Mouse (Mus musculus) limb, embryonic 15.5 days (tissue): Measurements from ENCODE around the gene Scarb1. TPM values are rescaled to one million over a fixed set of nuclear protein-coding genes. Genes with fewer than 3 reads are reported as not detected.
A peak's percentile ranks its signal among the peaks of the same experiment; 100 is the strongest.

Source experiments
- ATAC-seq: fragments of 200-750 bp; cut with Nextera tagmentation; 2 replicates; pipeline ENCODE4 v1.8.0; 2017; ENCODE audit warnings: low read depth, moderate TSS enrichment; ENCODE audit not compliant: insufficient number of reproducible peaks, low FRiP score, low TSS enrichment
- H3K27ac ChIP-seq: fragments of 300-500 bp; sonication (generic); 2 replicates; pipeline ENCODE4 v1.5.1; 2015; ENCODE audit warnings: moderate library complexity, mild to moderate bottlenecking, inconsistent platforms
- H3K27me3 ChIP-seq: fragments of 300-500 bp; sonication (generic); 2 replicates; pipeline ENCODE4 v1.6.1; 2015; ENCODE audit warnings: inconsistent platforms
- H3K36me3 ChIP-seq: fragments of 300-500 bp; sonication (generic); 2 replicates; pipeline ENCODE4 v1.6.1; 2015; ENCODE audit warnings: inconsistent platforms
- H3K4me1 ChIP-seq: fragments of 300-500 bp; sonication (generic); 2 replicates; pipeline ENCODE4 v1.6.1; 2015; ENCODE audit warnings: inconsistent platforms
- H3K4me2 ChIP-seq: fragments of 300-500 bp; sonication (generic); 2 replicates; pipeline ENCODE4 v1.6.1; 2015; ENCODE audit warnings: mild to moderate bottlenecking, inconsistent platforms
- H3K4me3 ChIP-seq: fragments of 300-500 bp; sonication (generic); 2 replicates; pipeline ENCODE4 v1.5.1; 2015; ENCODE audit warnings: mild to moderate bottlenecking, inconsistent platforms
- H3K9ac ChIP-seq: fragments of 300-500 bp; sonication (generic); 2 replicates; pipeline ENCODE4 v1.6.1; 2015; ENCODE audit warnings: inconsistent platforms
- H3K9me3 ChIP-seq: fragments of 300-500 bp; sonication (generic); 2 replicates; pipeline ENCODE4 v1.6.1; 2016; ENCODE audit warnings: inconsistent platforms
- WGBS: fragments of 180-500 bp; shearing (Covaris S2); methylation state at CpG from one replicate; pipeline ENCODE4 v1.1.7; 2015; 5-methylcytosine and 5-hydroxymethylcytosine counted together
- polyA plus RNA-seq: library from polyadenylated mRNA; unstranded; fragments of >200 nt; fragmentation: Nextera tagmentation; extraction: Ambion mirVana; gene quantifications from 2 replicates; pipeline ENCODE4 v1.2.1, GENCODE M21; 2015

Gene Scarb1
- polyA plus RNA-seq, 1 experiment from 2014 or later: 57.2 TPM

DNA sequence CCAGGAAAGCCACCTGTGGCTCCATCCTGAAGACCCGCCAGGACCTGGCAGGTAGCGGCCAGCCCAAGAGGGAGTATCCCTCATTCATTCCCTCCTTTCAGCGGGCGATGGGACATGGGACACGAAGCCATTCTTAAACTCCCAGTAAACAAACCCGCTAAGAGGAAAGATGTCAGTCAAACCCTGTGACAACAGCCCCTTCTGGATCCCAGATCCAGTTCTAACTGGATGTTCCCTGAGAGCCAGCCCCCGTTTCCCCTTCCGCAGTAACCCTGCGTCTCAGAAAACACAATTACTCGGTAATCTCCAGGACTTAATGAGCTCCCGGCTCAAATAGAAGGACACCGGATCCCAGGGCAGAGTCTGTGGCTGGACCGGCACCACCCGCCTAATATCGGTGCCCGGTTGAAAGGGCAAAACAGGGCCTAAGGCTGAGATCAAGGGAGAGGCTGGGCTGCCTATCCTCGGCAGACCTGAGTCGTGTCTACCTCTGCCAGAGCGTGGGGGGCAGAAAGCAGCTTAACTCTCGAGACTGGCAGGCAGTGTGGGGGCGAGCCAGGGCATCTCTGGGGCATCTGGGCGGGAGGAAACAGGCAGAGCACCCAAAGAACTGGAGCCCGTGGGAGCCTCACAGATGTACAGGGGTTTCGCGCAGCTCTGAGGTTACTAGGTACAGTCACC, 903 bp downstream of the Scarb1 start:
- Histone ChIP-seq H3K36me3 (no peaks in the 10 kb centered on the region), H3K4me2 (peak overlapping the region; percentile 94), H3K27me3 (no peaks in the 10 kb centered on the region), H3K9me3 (no peaks in the 10 kb centered on the region), H3K27ac (peak overlapping the region; percentile 51), H3K4me3 (peak overlapping the region; percentile 74), H3K9ac (peak overlapping the region; percentile 50), H3K4me1 (peaks cover 23% of the 10 kb centered on the region)
- ATAC-seq: 0 out of 2 replicates have a peak, but pooled peaks have one; percentile 1
- 3% methylated on average over 25 of the region's 25 CpGs for WGBS

DNA sequence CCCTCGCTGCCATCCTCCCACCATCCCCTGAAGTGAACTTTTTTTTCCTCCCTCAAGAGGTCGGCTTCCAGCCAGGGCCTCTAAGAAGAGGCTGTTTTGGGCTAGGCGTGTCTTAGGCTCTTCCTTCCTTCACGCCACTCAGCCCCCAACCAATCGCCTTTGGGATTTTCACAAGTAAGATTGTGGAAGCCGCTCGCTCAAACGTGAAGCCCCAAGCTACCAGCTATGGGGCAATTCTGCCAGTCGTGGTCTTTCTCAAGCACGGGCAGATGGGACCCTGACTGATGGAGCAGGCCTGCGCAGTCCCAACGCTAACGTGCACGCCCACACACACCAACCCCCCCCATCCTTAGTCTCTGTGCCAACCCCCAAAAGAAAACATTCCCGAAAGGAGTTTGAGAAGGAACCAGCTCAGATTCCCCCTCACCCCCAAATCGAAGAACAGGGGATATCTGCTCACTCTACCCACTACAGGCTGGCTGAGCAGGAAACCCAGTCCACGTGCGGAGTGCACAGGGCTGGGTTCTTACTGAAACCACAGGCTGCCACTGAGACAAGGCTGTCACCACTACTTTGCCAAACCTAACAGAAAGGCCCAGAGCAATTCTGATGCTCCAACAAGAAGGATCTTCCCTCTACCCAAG, 1.7 kb downstream of the Scarb1 start:
- H3K4me1 ChIP-seq: peaks cover 23% of the 10 kb centered on the region
- peak overlapping the region; percentile 94 for H3K4me2 ChIP-seq
- H3K9ac ChIP-seq: peak overlapping the region; percentile 50; the same call in 1 of the 2 replicates
- ATAC-seq: no peak
- H3K36me3 ChIP-seq: no peaks in the 10 kb centered on the region
- no peaks in the 10 kb centered on the region for H3K27me3 ChIP-seq
- H3K27ac ChIP-seq: peak overlapping the region; percentile 51
- H3K9me3 ChIP-seq: no peaks in the 10 kb centered on the region
- WGBS: 12% methylated on average over 18 of the region's 18 CpGs
- H3K4me3 ChIP-seq: peak overlapping the region; percentile 74

DNA sequence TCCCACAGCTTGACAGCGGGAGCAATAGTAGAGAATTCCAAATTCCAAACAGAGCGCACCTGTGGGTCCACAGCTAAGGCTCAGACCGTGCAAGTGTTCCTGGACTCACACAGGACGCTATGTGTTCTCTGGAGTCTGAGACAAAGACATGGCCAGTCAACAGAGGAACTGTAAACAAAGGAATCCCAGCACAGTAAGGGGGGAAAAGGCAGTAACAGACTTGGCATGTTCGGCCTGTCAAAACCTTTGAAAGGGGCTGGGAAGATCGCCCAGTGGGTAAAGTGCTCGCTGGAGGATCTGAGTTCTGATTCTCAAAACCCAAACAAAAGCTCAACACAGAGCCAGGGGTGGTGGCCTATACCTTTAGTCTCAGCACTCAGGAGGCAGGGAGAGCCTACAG, 3.4 kb downstream of the Scarb1 start:
- H3K27me3 ChIP-seq: no peaks in the 10 kb centered on the region
- H3K27ac ChIP-seq: no peak overlapping the region
- H3K4me2 ChIP-seq: no peak overlapping the region
- H3K9ac ChIP-seq: no peak overlapping the region
- no peaks in the 10 kb centered on the region for H3K36me3 ChIP-seq
- peaks cover 30% of the 10 kb centered on the region for H3K4me1 ChIP-seq
- H3K4me3 ChIP-seq: no peak overlapping the region
- no peaks in the 10 kb centered on the region for H3K9me3 ChIP-seq
- WGBS: 88% methylated on average over 7 of the region's 7 CpGs
- ATAC-seq: no peak

DNA sequence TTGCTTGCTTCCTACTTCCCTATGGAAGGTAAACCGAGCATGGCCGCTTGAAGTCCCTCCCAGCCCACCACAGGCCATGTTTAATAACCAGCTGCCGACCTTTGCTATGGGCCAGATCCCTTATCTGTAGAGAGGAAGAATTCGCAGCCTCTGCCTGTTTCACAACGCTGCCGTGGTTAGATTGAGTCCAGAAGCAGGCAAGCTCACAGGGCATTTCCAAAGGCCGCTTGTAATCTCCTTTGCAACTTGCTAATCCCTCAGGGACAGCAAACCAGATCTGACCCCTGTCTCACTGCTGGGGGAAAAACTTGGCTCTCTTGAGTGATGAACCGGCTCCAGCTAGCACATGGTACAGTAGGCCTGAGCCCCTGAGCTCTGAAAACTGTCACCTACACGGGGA, 3.9 kb downstream of the Scarb1 start:
- Histone ChIP-seq H3K9me3 (no peaks in the 10 kb centered on the region), H3K4me3 (no peak overlapping the region), H3K36me3 (no peaks in the 10 kb centered on the region), H3K4me2 (no peak overlapping the region), H3K9ac (no peak overlapping the region), H3K4me1 (peaks cover 34% of the 10 kb centered on the region), H3K27me3 (no peaks in the 10 kb centered on the region), H3K27ac (no peak overlapping the region)
- 48% methylated on average over 9 of the region's 9 CpGs for WGBS
- no peak for ATAC-seq

DNA sequence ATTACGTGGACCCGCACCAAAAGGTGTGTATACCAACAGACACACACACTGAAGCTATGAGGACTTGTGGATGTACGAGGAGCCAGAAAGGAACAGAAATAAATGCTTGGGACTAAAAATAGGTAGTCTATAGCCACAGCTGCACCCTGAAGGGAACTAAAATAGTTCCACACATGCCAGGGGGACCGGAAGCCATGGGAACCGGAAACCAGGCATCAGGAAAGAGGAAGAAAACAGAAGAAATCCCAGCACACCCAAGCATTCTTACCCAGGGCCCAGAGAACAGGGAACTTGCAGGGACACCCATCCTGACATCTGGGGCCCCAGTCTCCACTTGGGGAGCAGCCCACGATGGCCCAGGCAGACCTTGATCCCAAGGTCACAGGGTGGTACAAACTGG, 7.9 kb downstream of the Scarb1 start:
- Histone ChIP-seq H3K27me3 (no peaks in the 10 kb centered on the region), H3K4me2 (no peak overlapping the region), H3K4me1 (peaks cover 16% of the 10 kb centered on the region; the same call in 1 of the 2 replicates), H3K9me3 (no peaks in the 10 kb centered on the region), H3K27ac (peak overlapping the region; percentile 33), H3K4me3 (no peak overlapping the region), H3K36me3 (no peaks in the 10 kb centered on the region), H3K9ac (no peak overlapping the region)
- 74% methylated on average over 6 of the region's 6 CpGs for whole genome bisulfite sequencing
- no peak for ATAC-seq

DNA sequence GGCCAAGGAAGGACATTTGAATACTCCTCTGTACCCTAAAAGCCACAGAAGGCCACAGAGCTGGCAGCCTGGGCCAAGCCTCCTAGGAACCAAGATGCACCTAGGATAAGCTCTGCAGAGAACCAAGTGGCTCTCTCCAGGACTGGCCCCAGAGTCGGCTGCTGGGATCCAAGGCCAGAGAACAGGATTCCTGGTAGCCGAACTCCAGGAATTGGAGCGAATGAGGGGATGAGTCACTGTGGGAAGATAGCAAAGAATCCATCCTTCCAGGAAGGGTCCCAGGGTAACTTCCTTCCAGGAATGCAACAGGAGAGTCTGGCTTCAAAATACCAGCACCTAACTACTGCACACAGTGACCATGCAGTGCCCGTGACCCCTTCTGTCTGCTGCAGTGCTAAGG, 8.6 kb downstream of the Scarb1 start:
- Histone ChIP-seq H3K27me3 (no peaks in the 10 kb centered on the region), H3K4me3 (no peak overlapping the region), H3K4me2 (no peak overlapping the region), H3K27ac (no peak overlapping the region; the same call in 1 of the 2 replicates), H3K9ac (no peak overlapping the region), H3K4me1 (peaks cover 20% of the 10 kb centered on the region; the same call in 1 of the 2 replicates), H3K9me3 (no peaks in the 10 kb centered on the region), H3K36me3 (no peaks in the 10 kb centered on the region)
- 81% methylated on average over 4 of the region's 4 CpGs for WGBS
- no peak for ATAC-seq

DNA sequence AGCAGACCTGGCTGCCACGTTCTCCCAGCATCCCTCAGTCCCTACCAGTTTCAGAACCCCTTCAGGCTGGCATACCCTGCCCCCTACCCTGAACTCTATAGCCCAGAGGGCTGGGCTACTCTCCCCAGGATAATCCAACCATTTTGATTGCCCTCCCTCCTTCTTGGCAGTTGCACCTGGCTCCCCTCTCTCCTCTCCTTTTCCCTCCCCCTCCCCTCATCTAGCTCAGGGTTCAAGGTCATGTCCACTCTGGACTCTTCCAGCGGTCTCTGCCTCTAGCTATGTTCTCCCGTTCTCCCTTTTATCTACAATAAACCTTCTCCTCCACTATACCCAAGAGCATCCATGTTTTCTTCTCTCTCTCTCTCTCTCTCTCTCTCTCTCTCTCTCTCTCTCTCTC, 9.1 kb downstream of the Scarb1 start:
- 52% methylated on average over 3 of the region's 3 CpGs for WGBS
- Histone ChIP-seq H3K9ac (no peak overlapping the region), H3K27ac (no peak overlapping the region), H3K4me2 (no peak overlapping the region), H3K4me3 (no peak overlapping the region), H3K36me3 (no peaks in the 10 kb centered on the region), H3K27me3 (no peaks in the 10 kb centered on the region), H3K9me3 (no peaks in the 10 kb centered on the region), H3K4me1 (peaks cover 20% of the 10 kb centered on the region; the same call in 1 of the 2 replicates)
- ATAC-seq: no peak

DNA sequence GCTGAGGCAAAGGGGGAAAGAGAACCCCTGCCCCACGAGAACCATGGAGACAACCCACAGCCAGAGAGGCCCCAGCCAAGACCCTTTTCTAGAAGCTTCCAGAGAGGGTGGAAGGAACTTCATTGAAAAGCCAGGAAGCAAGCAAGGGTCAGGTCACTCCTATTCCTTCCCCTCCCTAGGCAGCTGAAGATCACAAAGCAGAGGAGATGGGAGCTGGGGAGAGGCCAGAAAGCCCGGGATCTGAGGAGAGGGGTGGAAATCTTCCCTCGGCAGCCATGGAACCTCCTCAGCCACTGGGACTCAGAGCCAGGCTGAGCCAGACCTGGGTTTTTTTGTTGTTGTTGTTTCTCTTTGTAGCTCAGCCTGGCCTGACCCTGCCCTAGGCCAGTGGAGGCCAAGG, 9.8 kb downstream of the Scarb1 start:
- Histone ChIP-seq H3K4me1 (peaks cover 24% of the 10 kb centered on the region), H3K9me3 (no peaks in the 10 kb centered on the region), H3K27ac (peak overlapping the region; percentile 43; the same call in 1 of the 2 replicates), H3K4me2 (no peak overlapping the region), H3K36me3 (no peaks in the 10 kb centered on the region), H3K4me3 (no peak overlapping the region), H3K9ac (no peak overlapping the region), H3K27me3 (no peaks in the 10 kb centered on the region)
- no peak for ATAC-seq
- 38% methylated on average over 3 of the region's 3 CpGs for WGBS

DNA sequence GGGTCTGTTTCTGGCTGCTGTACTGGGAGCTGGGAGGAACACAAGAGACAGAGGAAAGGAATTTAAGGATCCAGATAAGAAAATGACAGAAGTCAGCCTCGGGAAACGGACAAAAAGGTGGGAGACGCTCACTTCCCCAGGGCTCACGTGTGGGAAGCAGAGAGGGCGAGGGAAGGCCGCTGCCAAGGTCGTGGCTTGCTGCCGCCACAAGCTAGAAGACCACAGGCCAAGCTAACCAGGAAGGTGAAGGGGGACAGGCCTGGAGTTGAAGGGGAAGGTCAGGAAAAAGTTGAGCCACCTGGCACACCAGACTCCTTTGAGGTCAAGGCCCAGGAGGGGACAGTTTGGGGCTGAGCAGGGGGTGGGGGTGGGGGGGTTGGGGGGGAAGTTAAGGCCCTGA, 10.2 kb downstream of the Scarb1 start:
- no peak overlapping the region for H3K4me2 ChIP-seq
- H3K27me3 ChIP-seq: no peaks in the 10 kb centered on the region
- H3K9ac ChIP-seq: no peak overlapping the region
- H3K36me3 ChIP-seq: no peaks in the 10 kb centered on the region
- no peaks in the 10 kb centered on the region for H3K9me3 ChIP-seq
- 75% methylated on average over 8 of the region's 8 CpGs for WGBS
- peaks cover 27% of the 10 kb centered on the region for H3K4me1 ChIP-seq
- H3K27ac ChIP-seq: no peak overlapping the region
- H3K4me3 ChIP-seq: no peak overlapping the region
- no peak for ATAC-seq

DNA sequence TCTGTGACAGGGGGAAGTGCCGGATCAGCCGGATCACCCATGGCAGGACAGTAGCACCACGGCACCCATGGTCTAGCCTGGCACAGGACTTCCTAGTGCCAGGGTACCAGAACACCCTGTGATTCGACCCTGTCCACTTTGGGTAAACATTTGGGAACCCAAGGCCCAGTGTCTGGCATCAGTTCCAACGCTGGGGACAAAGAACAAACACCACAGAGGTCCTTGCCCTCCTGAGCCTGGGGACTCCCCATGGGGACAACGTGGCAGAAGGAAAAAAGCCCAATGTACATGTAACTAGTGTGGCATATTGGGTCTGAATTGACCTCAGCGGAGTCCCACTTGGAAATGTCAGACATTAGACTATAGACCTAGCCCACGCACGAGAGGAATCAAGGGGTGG, 10.7 kb downstream of the Scarb1 start:
- Histone ChIP-seq H3K27ac (no peak overlapping the region), H3K4me2 (no peak overlapping the region), H3K36me3 (no peaks in the 10 kb centered on the region), H3K4me1 (peaks cover 27% of the 10 kb centered on the region), H3K27me3 (no peaks in the 10 kb centered on the region), H3K9me3 (no peaks in the 10 kb centered on the region), H3K9ac (no peak overlapping the region), H3K4me3 (no peak overlapping the region)
- no peak for ATAC-seq
- 83% methylated on average over 9 of the region's 9 CpGs for WGBS

DNA sequence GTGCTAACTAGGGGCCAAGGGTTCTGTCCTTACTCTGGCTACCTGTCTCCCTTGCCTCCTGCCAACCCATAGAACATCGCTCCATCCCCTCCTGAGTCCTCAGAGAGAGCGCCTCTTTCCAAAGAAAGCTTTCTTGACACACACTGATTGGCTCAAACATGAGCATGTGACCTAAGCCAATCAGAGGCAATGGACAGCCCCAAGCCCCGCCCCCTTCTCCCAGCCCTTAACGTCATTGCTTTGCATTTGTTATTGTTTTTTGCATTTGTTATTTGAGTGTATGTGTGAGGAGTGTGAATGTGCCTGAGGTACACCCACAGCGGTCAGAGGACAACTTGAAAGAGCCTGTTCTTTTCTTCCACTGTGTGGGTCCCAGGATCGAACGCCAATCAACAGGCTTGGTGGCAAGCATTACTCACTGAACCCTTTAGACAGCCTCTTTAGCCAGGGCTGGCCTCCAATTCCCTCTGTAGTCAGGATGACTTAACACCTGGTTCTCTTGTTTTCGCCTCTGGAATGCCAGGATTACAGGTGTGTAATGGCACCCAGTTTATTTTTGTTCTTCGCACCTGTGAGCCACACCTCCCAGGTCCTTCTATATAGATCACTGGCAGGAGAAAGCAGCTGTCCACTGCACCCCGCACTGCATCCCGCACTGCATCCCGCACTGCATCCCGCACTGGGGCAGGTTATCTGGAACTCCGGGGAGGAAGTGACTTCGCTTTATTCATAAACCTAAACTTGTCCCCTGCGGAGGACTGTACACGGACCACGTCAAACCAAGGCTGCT, 13.1 kb downstream of the Scarb1 start:
- Histone ChIP-seq H3K9me3 (no peaks in the 10 kb centered on the region), H3K9ac (no peak overlapping the region), H3K4me3 (peak overlapping the region; percentile 34), H3K27ac (no peak overlapping the region), H3K36me3 (no peaks in the 10 kb centered on the region), H3K4me1 (peaks cover 34% of the 10 kb centered on the region), H3K27me3 (no peaks in the 10 kb centered on the region), H3K4me2 (peak overlapping the region; percentile 36; the same call in 1 of the 2 replicates)
- ATAC-seq: no peak
- WGBS: 53% methylated on average over 18 of the region's 18 CpGs

DNA sequence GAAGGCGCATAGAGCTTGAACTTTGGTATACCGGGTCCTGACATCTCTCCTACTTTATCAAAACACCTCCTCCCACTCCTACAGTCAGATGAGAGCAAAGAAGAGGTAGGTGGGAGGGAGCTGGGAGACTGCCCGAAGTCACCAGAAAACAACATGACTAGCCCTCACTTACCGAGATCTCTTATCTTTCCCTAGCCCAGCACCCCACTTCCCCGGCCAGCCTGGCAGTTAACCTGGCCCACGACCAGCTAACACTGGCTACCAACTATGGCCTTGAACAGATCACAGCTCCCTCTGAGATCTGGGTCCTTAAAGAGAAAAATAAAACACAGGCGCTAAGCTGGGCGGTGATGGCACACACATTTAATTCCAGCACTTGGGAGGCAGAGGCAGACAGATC, 14.5 kb downstream of the Scarb1 start:
- H3K27ac ChIP-seq: no peak overlapping the region
- H3K36me3 ChIP-seq: no peaks in the 10 kb centered on the region
- ATAC-seq: no peak
- H3K4me3 ChIP-seq: no peak overlapping the region
- no peaks in the 10 kb centered on the region for H3K27me3 ChIP-seq
- WGBS: 79% methylated on average over 8 of the region's 8 CpGs
- no peaks in the 10 kb centered on the region for H3K9me3 ChIP-seq
- no peak overlapping the region for H3K4me2 ChIP-seq
- no peak overlapping the region for H3K9ac ChIP-seq
- peaks cover 24% of the 10 kb centered on the region for H3K4me1 ChIP-seq
